Mouse (Mus musculus): ENCODE measurements at regions not wholly inside any gene's neighbourhood (a gene's known extent, or its start where the extent isn't known, plus 50 kb on each side); places are given as distances from the start of the nearest gene placed in this dataset.

DNA sequence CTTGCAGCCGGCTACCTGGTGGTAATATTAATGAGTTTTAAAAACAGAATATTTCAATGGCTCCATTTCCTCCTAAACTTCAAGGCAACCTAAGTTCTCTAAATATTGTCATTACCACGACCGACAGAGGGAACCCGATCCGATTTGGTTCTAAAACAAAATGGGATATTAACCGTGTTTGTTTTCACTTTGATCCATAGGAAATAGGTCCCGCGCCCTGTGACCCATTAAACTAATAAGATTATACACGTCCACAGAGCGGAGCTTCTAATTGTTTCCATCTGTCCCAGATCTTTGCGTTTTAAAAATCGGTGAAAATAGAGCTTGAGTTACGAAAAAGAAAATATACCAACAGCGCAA is 254.8 kb upstream of the Nfe2l3 start:
- TF ChIP-seq CTCF (IDR thresholded peaks at IDR 0.05) (no peak), EP300 (IDR thresholded peaks at IDR 0.05) (no peak)

Measured in lung, postnatal 0 days (tissue).